Mouse (Mus musculus) lung, postnatal 0 days (tissue): ENCODE results near the gene Sun5.

Experiments
- CTCF ChIP-seq: IDR thresholded peaks from 2 replicates; pipeline ENCODE4 v1.5.1; 2016; ENCODE audit warnings: antibody characterized with exemption, mild to moderate bottlenecking
- EP300 ChIP-seq: IDR thresholded peaks from 2 replicates; pipeline ENCODE4 v1.6.1; 2016; ENCODE audit warnings: antibody characterized with exemption, mild to moderate bottlenecking, control low read depth

- TF ChIP-seq EP300 (no peak), CTCF (no peak)
These were observed 11.3 kb downstream of the Sun5 start for GRCm38 (mm10) chr2:153859581-153859980.
